Mouse (Mus musculus) midbrain, embryonic 16.5 days (tissue): ENCODE measurements at regions not wholly inside any gene's neighbourhood (a gene's known extent, or its start where the extent isn't known, plus 50 kb on each side); places are given as distances from the start of the nearest gene placed in this dataset.
A peak's percentile ranks its signal among the peaks of the same experiment; 100 is the strongest.

Source experiments
- ATAC-seq: fragments of 200-750 bp; cut with Nextera tagmentation; 2 replicates; pipeline ENCODE4 v1.8.0; 2017; ENCODE audit warnings: moderate TSS enrichment
- H3K27ac ChIP-seq: fragments of 300-500 bp; sonication (generic); 2 replicates; pipeline ENCODE4 v1.5.1; 2014; ENCODE audit warnings: mild to moderate bottlenecking, low read length, mixed read lengths
- H3K27me3 ChIP-seq: fragments of 300-500 bp; sonication (generic); 2 replicates; pipeline ENCODE4 v1.6.1; 2014; ENCODE audit warnings: low read depth, low read length, mixed read lengths; ENCODE audit not compliant: control insufficient read depth, insufficient read depth
- H3K36me3 ChIP-seq: fragments of 300-500 bp; sonication (generic); 2 replicates; pipeline ENCODE4 v1.6.1; 2014; ENCODE audit warnings: mild to moderate bottlenecking, low read length, moderate library complexity, mixed read lengths; ENCODE audit not compliant: control insufficient read depth, insufficient read depth
- H3K4me1 ChIP-seq: fragments of 300-500 bp; sonication (generic); 2 replicates; pipeline ENCODE4 v1.6.1; 2014; ENCODE audit warnings: mild to moderate bottlenecking, low read length, mixed read lengths; ENCODE audit not compliant: control insufficient read depth, insufficient read depth
- H3K4me2 ChIP-seq: fragments of 300-500 bp; sonication (generic); 2 replicates; pipeline ENCODE4 v1.6.1; 2014; ENCODE audit warnings: mild to moderate bottlenecking, low read length, mixed read lengths
- H3K4me3 ChIP-seq: fragments of 300-500 bp; sonication (generic); 2 replicates; pipeline ENCODE4 v1.5.1; 2014; ENCODE audit warnings: low read depth, mild to moderate bottlenecking, low read length, moderate library complexity, mixed read lengths
- H3K9ac ChIP-seq: fragments of 300-500 bp; sonication (generic); 2 replicates; pipeline ENCODE4 v1.6.1; 2014; ENCODE audit warnings: low read depth, low read length, mixed read lengths
- H3K9me3 ChIP-seq: fragments of 300-500 bp; sonication (generic); replicated peaks from 2 replicates; pipeline ENCODE4 v1.6.1; 2014; ENCODE audit warnings: mild to moderate bottlenecking, low read length, mixed read lengths; ENCODE audit not compliant: control insufficient read depth, poor library complexity, severe bottlenecking
- WGBS: fragments of 180-500 bp; shearing (Covaris S2); extraction: QIAGEN DNeasy Blood & Tissue Kit; methylation state at CpG from one replicate; pipeline ENCODE4 v1.1.7; 2014; 5-methylcytosine and 5-hydroxymethylcytosine counted together

DNA sequence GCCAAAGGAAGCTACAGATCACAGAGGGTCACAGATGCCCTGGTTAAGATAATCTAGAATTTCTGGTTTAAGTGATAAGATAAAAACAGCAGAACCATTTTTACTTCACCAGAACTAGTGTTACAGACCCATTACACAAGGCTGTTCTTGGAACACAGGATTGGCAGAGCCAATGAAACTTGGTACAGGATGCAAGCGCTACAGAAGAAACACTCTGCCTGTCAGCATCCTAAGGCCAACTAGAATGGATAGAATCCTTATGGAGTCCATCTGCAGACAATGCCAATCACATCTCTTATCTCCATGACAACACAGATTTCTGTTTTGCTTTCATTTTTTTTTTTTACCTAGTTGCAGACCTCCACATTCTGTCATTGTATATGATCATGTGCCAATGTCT is 759.4 kb upstream of the Stxbp6 start:
- peaks cover 14% of the 10 kb centered on the region for H3K4me1 ChIP-seq
- H3K27me3 ChIP-seq = no peaks in the 10 kb centered on the region
- H3K9ac ChIP-seq = no peak overlapping the region
- H3K27ac ChIP-seq = peak overlapping the region; percentile 77
- H3K9me3 ChIP-seq = peaks cover 5% of the 10 kb centered on the region
- H3K36me3 ChIP-seq = no peaks in the 10 kb centered on the region
- no peak overlapping the region for H3K4me2 ChIP-seq
- H3K4me3 ChIP-seq = no peak overlapping the region
- WGBS = 68% methylated on average over 1 of the region's 1 CpGs
- ATAC-seq = peak; percentile 68

GRCm38 (mm10) chr12:45833414-45833762 is 758.9 kb upstream of the Stxbp6 start:
- no peaks in the 10 kb centered on the region for H3K27me3 ChIP-seq
- peak overlapping the region; percentile 77 for H3K27ac ChIP-seq
- no peak overlapping the region for H3K9ac ChIP-seq
- no peak overlapping the region; the same call in 1 of the 2 replicates for H3K4me2 ChIP-seq
- H3K9me3 ChIP-seq = peaks cover 5% of the 10 kb centered on the region
- H3K36me3 ChIP-seq = no peaks in the 10 kb centered on the region
- under 1% methylated on average over 4 of the region's 4 CpGs for WGBS
- no peak overlapping the region for H3K4me3 ChIP-seq
- peak; percentile 88 for ATAC-seq
- H3K4me1 ChIP-seq = peaks cover 14% of the 10 kb centered on the region

DNA sequence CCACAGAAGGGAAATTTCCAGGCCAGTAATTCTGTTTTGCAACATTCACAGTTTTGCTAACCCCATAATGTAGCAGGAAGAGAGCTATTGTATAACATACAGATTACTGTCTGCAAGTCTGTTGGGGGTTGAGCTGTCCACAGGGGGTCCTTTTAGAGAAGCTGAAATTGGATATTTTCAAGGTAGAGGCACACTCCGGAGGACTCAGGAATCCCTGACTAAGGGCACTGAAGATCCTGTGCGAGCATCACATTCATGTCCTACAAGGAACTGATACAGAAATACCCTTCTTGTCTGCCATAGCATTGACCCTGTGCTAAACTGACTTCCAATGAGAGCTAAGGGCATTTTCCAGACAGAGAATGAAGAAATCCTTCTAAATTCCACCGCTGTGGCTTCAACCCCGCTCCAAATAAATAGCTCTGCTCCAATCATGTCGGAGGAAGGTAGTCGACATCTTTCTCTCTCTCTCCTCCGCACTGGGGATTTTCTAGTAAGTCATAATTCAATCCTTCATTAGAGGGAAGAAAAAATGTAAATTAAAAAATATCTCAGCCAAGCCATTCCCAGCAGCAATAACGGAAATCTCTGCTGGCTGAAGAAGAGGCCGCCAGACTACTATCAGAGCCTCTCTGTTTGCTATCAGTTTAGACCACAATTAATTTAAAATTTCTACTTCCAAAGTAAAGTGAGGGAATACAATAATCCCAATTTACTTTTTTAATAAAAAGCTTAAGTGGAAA is 758.3 kb upstream of the Stxbp6 start:
- peaks cover 14% of the 10 kb centered on the region for H3K4me1 ChIP-seq
- peaks cover 5% of the 10 kb centered on the region for H3K9me3 ChIP-seq
- WGBS = 20% methylated on average over 9 of the region's 9 CpGs
- H3K4me2 ChIP-seq = peak overlapping the region; percentile 7; the same call in 1 of the 2 replicates
- no peak overlapping the region for H3K4me3 ChIP-seq
- ATAC-seq = peak; percentile 66
- H3K9ac ChIP-seq = no peak overlapping the region
- no peaks in the 10 kb centered on the region for H3K36me3 ChIP-seq
- peak overlapping the region; percentile 77 for H3K27ac ChIP-seq
- no peaks in the 10 kb centered on the region for H3K27me3 ChIP-seq

DNA sequence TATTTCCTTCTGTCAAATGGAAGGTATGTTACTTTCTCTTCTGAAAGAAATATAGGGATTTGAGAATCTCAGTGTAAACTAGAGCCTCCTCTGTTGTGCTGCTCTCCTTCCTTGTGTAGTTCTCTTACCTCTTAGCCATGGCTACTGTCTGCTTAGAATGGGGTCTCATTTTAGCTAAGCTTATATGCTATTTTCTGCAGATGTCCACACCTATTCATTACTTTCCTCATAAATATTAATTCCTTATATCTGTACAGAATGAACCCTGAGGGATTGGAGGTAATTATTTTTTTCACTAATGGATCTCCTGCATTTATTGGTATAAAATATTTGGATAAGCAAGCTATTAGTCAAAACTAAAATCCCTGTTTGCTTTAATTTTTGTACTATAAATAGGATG is 750.4 kb upstream of the Stxbp6 start:
- ATAC-seq = no peak

More for the DNA sequence above, 750.4 kb upstream of the Stxbp6 start:
- Histone ChIP-seq H3K9me3 (no peaks in the 10 kb centered on the region), H3K4me2 (no peak overlapping the region), H3K27me3 (no peaks in the 10 kb centered on the region), H3K36me3 (no peaks in the 10 kb centered on the region), H3K27ac (no peak overlapping the region), H3K4me1 (no peaks in the 10 kb centered on the region; the same call in 1 of the 2 replicates), H3K9ac (no peak overlapping the region), H3K4me3 (no peak overlapping the region)
